Mouse (Mus musculus) stomach, embryonic 15.5 days (tissue): Measurements from ENCODE around the gene Zfhx3. TPM values are rescaled to one million over a fixed set of nuclear protein-coding genes. Genes with fewer than 3 reads are reported as not detected.

Experiments used
- ATAC-seq: fragments of 200-750 bp; cut with Nextera tagmentation; 2 replicates; pipeline ENCODE4 v1.8.0; 2017; ENCODE audit warnings: low read depth, moderate number of reproducible peaks, moderate TSS enrichment; ENCODE audit not compliant: insufficient read depth, low FRiP score
- H3K27ac ChIP-seq: fragments of 300-500 bp; sonication (generic); 2 replicates; pipeline ENCODE4 v1.5.1; 2015; ENCODE audit warnings: mild to moderate bottlenecking, inconsistent platforms
- H3K27me3 ChIP-seq: fragments of 300-500 bp; sonication (generic); replicated peaks from 2 replicates; pipeline ENCODE4 v1.6.1; 2015; ENCODE audit warnings: inconsistent platforms
- H3K36me3 ChIP-seq: fragments of 300-500 bp; sonication (generic); 2 replicates; pipeline ENCODE4 v1.6.1; 2015; ENCODE audit warnings: inconsistent platforms
- H3K4me1 ChIP-seq: fragments of 300-500 bp; sonication (generic); 2 replicates; pipeline ENCODE4 v1.6.1; 2015; ENCODE audit warnings: inconsistent platforms
- H3K4me2 ChIP-seq: fragments of 300-500 bp; sonication (generic); 2 replicates; pipeline ENCODE4 v1.6.1; 2015; ENCODE audit warnings: mild to moderate bottlenecking, inconsistent platforms
- H3K4me3 ChIP-seq: fragments of 300-500 bp; sonication (generic); replicated peaks from 2 replicates; pipeline ENCODE4 v1.5.1; 2015; ENCODE audit warnings: inconsistent platforms
- H3K9ac ChIP-seq: fragments of 300-500 bp; sonication (generic); 2 replicates; pipeline ENCODE4 v1.6.1; 2015; ENCODE audit warnings: inconsistent platforms
- H3K9me3 ChIP-seq: fragments of 300-500 bp; sonication (generic); 2 replicates; pipeline ENCODE4 v1.6.1; 2016; ENCODE audit warnings: inconsistent platforms
- WGBS: fragments of 180-500 bp; shearing (Covaris S2); methylation state at CpG from one replicate; pipeline ENCODE4 v1.1.7; 2015; 5-methylcytosine and 5-hydroxymethylcytosine counted together
- polyA plus RNA-seq: library from polyadenylated mRNA; unstranded; fragments of >200 nt; fragmentation: Nextera tagmentation; extraction: Ambion mirVana; gene quantifications from 2 replicates; pipeline ENCODE4 v1.2.1, GENCODE M21; 2015

Gene Zfhx3
- polyA plus RNA-seq, 1 experiment from 2014 or later: 12.9 TPM

DNA sequence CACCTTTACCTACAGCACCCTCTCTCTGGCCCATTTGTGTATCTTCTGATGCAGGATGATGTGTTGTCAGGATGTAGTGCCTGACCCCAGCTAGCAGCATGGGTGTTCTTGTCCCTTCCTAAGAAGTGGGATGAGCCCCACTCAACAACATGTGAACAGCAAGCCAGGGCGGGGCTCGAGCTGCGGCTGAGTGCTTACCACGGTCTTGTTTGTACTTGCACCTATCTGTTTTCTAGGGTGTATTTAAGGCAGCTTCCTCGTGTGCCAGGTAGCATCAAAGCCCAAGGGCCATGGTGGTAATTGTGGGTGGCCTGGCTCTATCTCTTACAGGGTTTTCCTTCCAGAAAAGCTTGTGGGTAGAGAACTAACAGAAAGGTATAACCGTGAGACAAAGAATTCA is 937.7 kb downstream of the Zfhx3 start:
- Histone ChIP-seq H3K27ac (no peak overlapping the region), H3K36me3 (no peaks in the 10 kb centered on the region), H3K27me3 (no peaks in the 10 kb centered on the region), H3K4me1 (peaks cover 7% of the 10 kb centered on the region), H3K9ac (no peak overlapping the region), H3K4me3 (no peak overlapping the region), H3K4me2 (no peak overlapping the region), H3K9me3 (no peaks in the 10 kb centered on the region)
- 71% methylated on average over 6 of the region's 6 CpGs for WGBS
- no peak for ATAC-seq

DNA sequence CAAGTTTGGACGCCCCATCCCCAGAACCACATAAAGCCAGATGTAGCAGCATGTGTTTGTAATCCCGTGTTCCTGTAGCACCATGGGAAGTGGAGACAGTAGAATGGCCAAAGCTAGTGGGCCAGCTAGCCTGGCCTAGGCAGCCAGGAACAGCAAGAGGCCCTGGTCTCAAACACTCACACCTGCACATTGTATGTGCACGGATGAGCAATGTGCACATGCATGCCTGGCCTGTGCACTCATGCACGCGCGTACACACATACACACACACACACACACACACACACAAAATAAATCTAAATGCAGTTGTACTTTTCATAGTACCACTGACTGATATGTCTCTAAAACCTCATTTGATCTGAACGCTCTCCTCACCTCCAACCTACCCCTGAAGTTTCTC is 938.9 kb downstream of the Zfhx3 start:
- H3K4me2 ChIP-seq: no peak overlapping the region

GRCm38 (mm10) chr8:108882073-108882472 is 939.6 kb downstream of the Zfhx3 start:
- Histone ChIP-seq H3K9ac (no peak overlapping the region), H3K9me3 (no peaks in the 10 kb centered on the region), H3K4me3 (no peak overlapping the region), H3K27ac (no peak overlapping the region), H3K4me1 (peaks cover 16% of the 10 kb centered on the region), H3K36me3 (no peaks in the 10 kb centered on the region), H3K27me3 (no peaks in the 10 kb centered on the region), H3K4me2 (no peak overlapping the region)
- ATAC-seq: no peak
- WGBS: 81% methylated on average over 9 of the region's 9 CpGs

More for the DNA sequence above, 938.9 kb downstream of the Zfhx3 start:
- Histone ChIP-seq H3K4me1 (peaks cover 10% of the 10 kb centered on the region), H3K9me3 (no peaks in the 10 kb centered on the region), H3K9ac (no peak overlapping the region), H3K27me3 (no peaks in the 10 kb centered on the region), H3K27ac (no peak overlapping the region), H3K36me3 (no peaks in the 10 kb centered on the region), H3K4me3 (no peak overlapping the region)
- no peak for ATAC-seq
- 86% methylated on average over 7 of the region's 7 CpGs for WGBS

DNA sequence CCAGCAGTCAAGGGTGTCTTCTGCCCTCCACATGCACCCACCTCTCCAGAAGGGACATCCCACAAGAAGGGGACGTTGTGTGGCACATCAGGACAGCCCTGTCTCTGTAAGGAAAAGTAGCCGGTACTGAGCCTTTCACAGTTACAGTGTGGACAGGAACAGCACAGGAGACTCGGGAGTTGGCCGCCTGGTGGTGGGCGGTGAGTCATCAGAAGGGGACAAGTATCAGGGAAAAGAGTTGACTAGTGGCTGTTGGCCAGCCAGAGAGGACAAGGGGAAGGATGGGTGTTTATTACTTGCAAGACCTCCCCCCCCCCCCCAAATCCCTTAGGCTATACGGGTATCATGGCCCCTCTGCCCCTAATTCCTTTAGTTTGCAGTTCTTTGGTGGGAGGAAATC is 940.9 kb downstream of the Zfhx3 start:
- no peak for ATAC-seq
- no peak overlapping the region for H3K4me2 ChIP-seq
- no peak overlapping the region for H3K27ac ChIP-seq
- H3K27me3 ChIP-seq: no peaks in the 10 kb centered on the region
- H3K4me1 ChIP-seq: peaks cover 19% of the 10 kb centered on the region
- no peaks in the 10 kb centered on the region for H3K36me3 ChIP-seq
- no peak overlapping the region for H3K9ac ChIP-seq
- WGBS: 78% methylated on average over 6 of the region's 6 CpGs
- no peak overlapping the region for H3K4me3 ChIP-seq
- no peaks in the 10 kb centered on the region for H3K9me3 ChIP-seq

- no peaks in the 10 kb centered on the region for H3K9me3 ChIP-seq
- H3K4me3 ChIP-seq: no peak overlapping the region
- 46% methylated on average over 4 of the region's 4 CpGs for WGBS
- H3K27me3 ChIP-seq: no peaks in the 10 kb centered on the region
- no peak overlapping the region for H3K9ac ChIP-seq
- ATAC-seq: peak; percentile 67; the same call in 1 of the 2 replicates
- H3K4me2 ChIP-seq: no peak overlapping the region
- H3K4me1 ChIP-seq: peaks cover 27% of the 10 kb centered on the region
- H3K36me3 ChIP-seq: no peaks in the 10 kb centered on the region
- peak overlapping the region; percentile 77 for H3K27ac ChIP-seq
Measured at GRCm38 (mm10) chr8:108884947-108885346, 942.5 kb downstream of the Zfhx3 start.

GRCm38 (mm10) chr8:108885450-108885849 is 943.0 kb downstream of the Zfhx3 start:
- Histone ChIP-seq H3K27me3 (no peaks in the 10 kb centered on the region), H3K9me3 (no peaks in the 10 kb centered on the region), H3K27ac (peak overlapping the region; percentile 77), H3K4me1 (peaks cover 28% of the 10 kb centered on the region), H3K36me3 (no peaks in the 10 kb centered on the region), H3K4me3 (no peak overlapping the region), H3K9ac (no peak overlapping the region), H3K4me2 (no peak overlapping the region)
- 56% methylated on average over 14 of the region's 14 CpGs for WGBS
- no peak for ATAC-seq

- Histone ChIP-seq H3K4me1 (peaks cover 28% of the 10 kb centered on the region), H3K27ac (peak overlapping the region; percentile 77), H3K9me3 (no peaks in the 10 kb centered on the region), H3K36me3 (no peaks in the 10 kb centered on the region), H3K4me2 (no peak overlapping the region), H3K9ac (no peak overlapping the region), H3K4me3 (no peak overlapping the region), H3K27me3 (no peaks in the 10 kb centered on the region)
- no peak for ATAC-seq
- WGBS: 52% methylated on average over 12 of the region's 12 CpGs
Measured at GRCm38 (mm10) chr8:108885861-108886260, 943.4 kb downstream of the Zfhx3 start.

GRCm38 (mm10) chr8:108886599-108887255 is 944.3 kb downstream of the Zfhx3 start:
- peak; percentile 45 for ATAC-seq
- Histone ChIP-seq H3K4me3 (peak overlapping the region; percentile 20), H3K27me3 (no peaks in the 10 kb centered on the region), H3K36me3 (no peaks in the 10 kb centered on the region), H3K27ac (peak overlapping the region; percentile 77), H3K4me1 (peaks cover 28% of the 10 kb centered on the region), H3K9me3 (no peaks in the 10 kb centered on the region), H3K9ac (no peak overlapping the region), H3K4me2 (peak overlapping the region; percentile 49)
- 22% methylated on average over 12 of the region's 12 CpGs for WGBS

GRCm38 (mm10) chr8:108887256-108887615 is 944.8 kb downstream of the Zfhx3 start:
- H3K4me3 ChIP-seq: no peak overlapping the region
- no peak overlapping the region for H3K9ac ChIP-seq

DNA sequence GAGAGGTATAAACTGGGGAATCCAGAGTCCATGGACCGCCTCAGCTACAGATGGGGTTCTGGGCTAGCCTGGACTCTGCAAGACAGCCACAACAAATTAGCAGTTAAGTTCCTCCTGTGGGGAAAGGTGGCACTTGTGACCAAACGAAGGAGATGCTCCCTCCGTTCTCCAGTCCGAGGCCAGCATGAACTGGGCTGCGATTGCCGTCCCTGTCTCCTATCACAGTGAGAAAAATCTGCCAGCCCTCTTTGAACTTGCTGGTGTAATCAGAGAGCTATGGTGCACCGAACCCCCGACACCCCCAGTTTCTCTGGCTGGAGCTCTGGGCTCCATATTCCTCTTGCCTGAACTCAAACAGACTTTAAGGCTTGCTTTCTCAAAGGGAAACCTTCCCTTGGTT is 945.4 kb downstream of the Zfhx3 start:
- Histone ChIP-seq H3K27me3 (no peaks in the 10 kb centered on the region), H3K36me3 (no peaks in the 10 kb centered on the region), H3K27ac (no peak overlapping the region), H3K4me2 (no peak overlapping the region), H3K4me1 (peaks cover 28% of the 10 kb centered on the region), H3K9ac (no peak overlapping the region), H3K9me3 (no peaks in the 10 kb centered on the region), H3K4me3 (no peak overlapping the region)
- ATAC-seq: no peak
- 93% methylated on average over 8 of the region's 8 CpGs for WGBS

More at GRCm38 (mm10) chr8:108887256-108887615, 944.8 kb downstream of the Zfhx3 start:
- WGBS: 79% methylated on average over 14 of the region's 14 CpGs
- H3K9me3 ChIP-seq: no peaks in the 10 kb centered on the region
- H3K36me3 ChIP-seq: no peaks in the 10 kb centered on the region
- H3K4me2 ChIP-seq: peak overlapping the region; percentile 49
- H3K27ac ChIP-seq: peak overlapping the region; percentile 26
- H3K4me1 ChIP-seq: peaks cover 28% of the 10 kb centered on the region
- ATAC-seq: no peak
- no peaks in the 10 kb centered on the region for H3K27me3 ChIP-seq

GRCm38 (mm10) chr8:108888924-108889323 is 946.5 kb downstream of the Zfhx3 start:
- Histone ChIP-seq H3K36me3 (no peaks in the 10 kb centered on the region), H3K4me2 (no peak overlapping the region), H3K27ac (no peak overlapping the region), H3K27me3 (no peaks in the 10 kb centered on the region), H3K4me3 (no peak overlapping the region), H3K9ac (no peak overlapping the region), H3K9me3 (no peaks in the 10 kb centered on the region), H3K4me1 (peaks cover 28% of the 10 kb centered on the region)
- WGBS: 46% methylated on average over 4 of the region's 4 CpGs
- ATAC-seq: no peak

- Histone ChIP-seq H3K27ac (no peak overlapping the region), H3K9ac (no peak overlapping the region), H3K4me3 (no peak overlapping the region), H3K4me1 (peaks cover 28% of the 10 kb centered on the region), H3K36me3 (no peaks in the 10 kb centered on the region), H3K9me3 (no peaks in the 10 kb centered on the region), H3K27me3 (no peaks in the 10 kb centered on the region), H3K4me2 (no peak overlapping the region)
- ATAC-seq: no peak
- WGBS: 57% methylated on average over 5 of the region's 5 CpGs
Measured at GRCm38 (mm10) chr8:108889406-108889805, 947.0 kb downstream of the Zfhx3 start.

DNA sequence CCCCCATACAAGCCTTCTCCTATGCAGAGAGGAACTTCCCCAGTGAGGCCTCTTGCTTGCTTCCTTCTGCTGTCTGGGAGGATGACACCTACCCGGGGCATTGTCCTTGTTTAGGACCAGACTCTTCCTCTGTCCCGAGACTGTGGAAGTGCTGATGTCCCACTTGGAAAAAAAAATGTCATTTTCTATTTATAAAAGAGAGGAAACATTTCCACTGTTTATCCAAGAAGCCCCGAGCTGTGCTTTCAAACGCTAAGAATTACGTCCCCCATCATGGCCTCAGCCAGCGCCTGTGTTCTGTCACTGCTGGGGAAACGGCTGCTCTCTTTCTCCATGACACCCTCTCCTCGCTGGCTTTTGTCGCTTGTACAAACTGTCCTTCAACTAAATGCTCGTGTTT is 951.8 kb downstream of the Zfhx3 start:
- Histone ChIP-seq H3K27ac (peak overlapping the region; percentile 90), H3K4me2 (no peak overlapping the region), H3K9me3 (no peaks in the 10 kb centered on the region), H3K4me3 (no peak overlapping the region), H3K4me1 (peaks cover 45% of the 10 kb centered on the region), H3K9ac (no peak overlapping the region), H3K36me3 (no peaks in the 10 kb centered on the region), H3K27me3 (no peaks in the 10 kb centered on the region)
- ATAC-seq: peak; percentile 41; the same call in 1 of the 2 replicates
- WGBS: 22% methylated on average over 10 of the region's 10 CpGs
